Mouse (Mus musculus) cortical plate, adult 2 months (tissue): ENCODE data around the gene Ppt1.

Experiments used
- CTCF ChIP-seq: fragments of 200-500 bp; IDR thresholded peaks from 2 replicates; pipeline ENCODE4 v1.5.1; 2011; ENCODE audit warnings: mild to moderate bottlenecking, control low read depth, low read length; ENCODE audit not compliant: insufficient read depth; ENCODE audit errors: extremely low read depth
- POLR2A ChIP-seq: fragments of 200-500 bp; IDR thresholded peaks from 2 replicates; pipeline ENCODE4 v1.6.1; 2011; ENCODE audit warnings: mild to moderate bottlenecking, low read length, control low read depth; ENCODE audit not compliant: insufficient read depth; ENCODE audit errors: extremely low read depth

DNA sequence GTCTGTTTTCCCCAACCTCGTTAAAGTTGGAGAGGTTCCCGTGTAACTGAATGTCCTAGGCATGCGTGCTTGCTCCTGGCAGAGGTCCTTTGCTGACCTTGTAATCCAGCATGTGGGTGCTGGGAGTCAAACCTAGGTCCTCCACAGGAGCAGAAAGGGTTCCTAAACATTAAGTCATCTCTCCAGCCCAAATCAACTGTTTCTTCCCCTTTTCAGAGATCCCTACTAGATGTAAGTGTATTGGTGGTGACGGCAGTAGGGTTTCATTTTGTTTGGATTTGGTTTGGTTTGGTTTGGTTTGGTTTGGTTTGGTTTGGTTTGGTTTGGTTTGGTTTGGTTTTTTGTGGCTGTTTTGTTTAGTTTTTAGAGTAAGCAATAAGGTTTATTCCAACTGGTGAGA lies 61.7 kb downstream of the Ppt1 start:
- TF ChIP-seq POLR2A (no peak), CTCF (no peak)
